Mouse (Mus musculus) gastrocnemius, adult 18-20 months (tissue): ENCODE data around the gene Ndufa3. TPM values are rescaled to one million over a fixed set of nuclear protein-coding genes. Genes with fewer than 3 reads are reported as not detected.
"Not testable (repeated sequence)": the region's sequence is repeated elsewhere in the genome, so short reads cannot be mapped to it uniquely, and the experiment has no call there.

Source experiments
- DNase-seq: peaks from one replicate; pipeline ENCODE4 v3.0.0; 2021; ENCODE audit warnings: low spot score
- long read RNA-seq, 2 experiments: library from polyadenylated mRNA; stranded (forward); transcript quantifications; one replicate each; pipeline ENCODE4 v2.0.0; 2021
- total RNA-seq, 2 experiments: library from RNA; stranded (reverse); gene quantifications; 2 replicates each; pipeline ENCODE4 v1.2.3; 2021

Ndufa3 gene
- 1,000 to 10,000 TPM; 1,020 to 1,031 TPM for total RNA-seq
- long read RNA-seq, experiment 1, transcript Ndufa3-204 (4 exons, 343 nt), result minor isoform, 5 of 454 reads
- long read RNA-seq, experiment 1, transcript Ndufa3-201 (4 exons, 515 nt), result major isoform, 402 of 454 reads
- long read RNA-seq, experiment 1, partial matches to known transcripts, result 46 of 454 reads
- long read RNA-seq, experiment 1, other reads (novel, unspliced or antisense), result 1 of 454 reads
- long read RNA-seq, experiment 2, transcript Ndufa3-201 (4 exons, 515 nt), result major isoform, 380 of 416 reads
- long read RNA-seq, experiment 2, partial matches to known transcripts, result 34 of 416 reads
- long read RNA-seq, experiment 2, other reads (novel, unspliced or antisense), result 1 of 416 reads

DNA sequence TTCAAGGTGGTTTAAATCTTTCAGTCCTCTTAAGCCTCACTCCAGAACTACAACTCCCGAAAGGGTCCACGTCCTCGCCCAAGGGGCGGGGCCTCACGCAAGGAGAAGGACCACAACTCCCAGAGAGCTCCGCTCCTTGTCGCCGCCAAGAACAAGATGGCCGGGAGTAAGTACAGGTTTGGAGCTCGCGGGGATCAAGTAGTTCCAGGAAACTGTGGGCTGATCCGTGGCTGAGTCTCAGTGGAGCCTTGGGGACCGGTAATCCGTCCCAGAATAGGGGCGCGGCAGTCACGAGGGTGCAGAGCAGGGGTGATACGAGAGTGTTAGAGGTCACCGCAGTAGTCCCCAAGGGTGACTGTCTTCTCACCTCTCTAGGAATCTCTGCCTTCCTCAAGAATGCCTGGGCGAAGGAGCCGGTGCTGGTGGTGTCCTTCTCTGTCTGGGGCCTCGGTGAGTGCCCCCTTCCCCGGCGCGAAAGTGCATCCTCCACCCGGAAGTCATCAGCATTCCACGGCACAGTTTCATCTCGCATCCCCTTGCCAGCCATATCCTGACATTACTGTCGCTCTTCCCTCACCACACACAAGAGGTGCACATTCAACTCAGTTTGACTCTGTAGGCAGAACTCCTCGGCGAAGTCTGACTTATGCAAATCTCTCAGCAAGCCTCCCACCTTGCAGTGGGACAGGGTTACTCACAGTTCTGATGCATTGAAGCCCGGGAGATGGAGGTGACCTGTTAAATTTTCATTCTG lies at the start of gene Ndufa3:
Gene Ndufa3, plus strand, starts transcription at position 132 of the 754 bp plus-strand sequence.
- peak; percentile 88 for DNase-seq

DNA sequence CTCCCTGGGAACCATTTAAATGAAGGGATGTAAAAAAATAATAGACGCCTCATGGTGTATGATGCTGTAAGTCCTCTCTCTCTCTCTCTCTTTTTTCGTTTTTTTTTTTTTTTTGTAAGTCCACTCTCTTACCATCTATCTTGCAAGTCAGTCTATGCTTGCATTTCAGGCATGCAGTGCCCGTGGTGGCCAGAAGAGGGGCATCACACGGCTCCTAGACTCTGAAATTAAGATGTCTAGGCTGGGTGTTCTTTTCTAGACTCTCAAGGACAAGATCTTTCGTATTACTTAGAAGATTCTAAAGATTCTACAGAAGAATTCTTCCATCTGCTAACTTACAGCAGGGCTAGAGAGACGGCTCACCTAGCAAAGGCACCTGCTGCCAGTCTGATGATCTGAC lies 47.4 kb upstream of the Ndufa3 start:
- no peak for DNase-seq

DNA sequence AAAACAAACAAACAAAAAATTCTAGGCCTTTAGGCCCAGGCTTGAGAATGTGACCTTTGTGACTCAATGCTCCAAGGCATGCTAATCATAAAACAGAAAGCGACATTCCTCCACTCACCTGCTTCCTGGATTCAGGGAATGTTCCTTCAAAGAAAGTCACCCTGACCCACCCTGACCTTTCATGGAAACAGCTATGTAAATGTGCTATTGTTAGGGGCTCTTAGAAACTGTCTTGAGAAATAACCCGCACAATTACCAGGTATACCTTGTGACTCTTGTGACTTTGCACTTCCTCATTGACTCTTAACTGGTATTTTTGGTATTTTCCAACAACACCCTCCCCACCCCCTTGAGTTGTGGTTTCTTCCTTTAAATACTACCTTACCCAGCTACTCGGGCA lies 46.6 kb upstream of the Ndufa3 start:
- DNase-seq, result not testable (repeated sequence)

DNA sequence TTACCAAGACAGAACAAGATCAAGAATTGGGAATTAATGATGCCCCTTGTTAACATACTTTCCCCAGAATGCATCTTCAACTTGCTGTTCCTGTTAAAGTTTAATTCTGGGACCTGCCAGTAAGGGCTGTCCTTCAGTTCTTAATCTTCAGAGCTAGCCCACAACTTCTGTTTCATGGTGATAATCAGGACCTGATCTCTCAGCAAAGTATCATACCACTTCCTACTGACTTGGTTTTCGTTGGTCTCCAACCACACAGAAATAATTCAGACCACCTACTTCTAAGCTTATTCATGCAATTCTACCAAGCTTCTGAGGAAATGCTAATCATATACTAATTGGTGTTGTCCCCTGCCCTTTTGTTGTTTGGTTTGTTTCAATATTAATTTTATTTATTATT lies 45.3 kb upstream of the Ndufa3 start:
- DNase-seq, result no peak

GRCm38 (mm10) chr7:3574216-3574615 lies 43.0 kb upstream of the Ndufa3 start:
- DNase-seq, result no peak

DNA sequence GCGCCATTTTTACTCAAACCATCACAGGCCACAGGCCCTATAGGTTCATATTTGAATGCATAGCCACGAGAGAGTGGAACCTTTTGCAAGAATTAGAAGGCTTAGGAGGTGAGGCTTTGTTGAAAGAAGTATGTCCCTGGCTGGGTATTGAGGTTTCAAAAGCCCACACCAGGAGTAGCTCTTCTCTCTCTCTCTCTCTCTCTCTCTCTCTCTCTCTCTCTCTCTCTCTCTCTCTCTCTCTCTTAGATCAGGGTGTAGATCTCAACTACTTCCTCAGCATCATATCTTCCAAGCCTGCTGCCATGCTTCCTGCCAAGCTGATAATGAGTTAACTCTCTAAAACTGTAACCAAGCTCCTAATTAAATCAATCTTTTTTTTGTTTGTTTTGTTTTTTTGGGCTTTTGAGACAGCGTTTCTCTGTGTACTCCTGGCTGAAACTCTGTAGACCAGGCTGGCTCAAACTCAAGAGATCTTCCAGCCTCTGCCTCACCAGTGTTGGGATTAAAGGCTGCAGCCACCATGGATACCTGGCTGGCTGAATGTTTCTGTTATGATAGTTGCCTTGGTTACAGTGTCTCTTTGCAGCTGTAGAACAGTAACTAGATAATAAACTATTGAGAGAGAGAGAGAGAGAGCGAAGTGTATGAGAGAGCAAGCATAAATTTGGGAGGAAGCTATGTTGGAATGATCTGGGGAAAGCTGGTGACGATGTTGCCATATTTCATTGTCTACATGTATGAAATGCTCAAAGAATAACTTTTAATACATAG lies 40.6 kb upstream of the Ndufa3 start:
- DNase-seq, result no peak

- DNase-seq, result no peak
Measured at GRCm38 (mm10) chr7:3578196-3578595, 39.0 kb upstream of the Ndufa3 start.

- DNase-seq, result no peak
Measured at GRCm38 (mm10) chr7:3578952-3579546, 38.1 kb upstream of the Ndufa3 start.

GRCm38 (mm10) chr7:3580029-3580428 lies 37.1 kb upstream of the Ndufa3 start:
- DNase-seq, result no peak

DNA sequence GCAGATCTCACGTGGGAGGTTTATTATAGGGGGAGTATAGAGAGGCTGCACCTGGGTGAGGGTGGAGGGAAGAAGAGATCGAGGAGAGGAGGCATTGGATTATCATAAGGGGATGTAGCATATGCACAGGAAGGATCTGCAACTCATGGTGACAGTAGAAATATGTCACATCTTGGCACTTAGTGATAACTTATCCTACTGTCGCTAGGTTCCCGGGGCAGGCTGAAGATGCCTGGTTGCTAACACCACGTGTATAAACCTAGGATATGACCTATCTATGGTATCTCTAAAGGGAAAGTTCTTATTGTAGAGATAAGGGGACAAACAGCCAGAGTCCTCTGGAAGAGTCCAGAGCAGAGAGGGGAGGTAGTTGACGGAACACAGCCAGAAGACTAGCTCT lies 31.4 kb upstream of the Ndufa3 start:
- no peak for DNase-seq

DNA sequence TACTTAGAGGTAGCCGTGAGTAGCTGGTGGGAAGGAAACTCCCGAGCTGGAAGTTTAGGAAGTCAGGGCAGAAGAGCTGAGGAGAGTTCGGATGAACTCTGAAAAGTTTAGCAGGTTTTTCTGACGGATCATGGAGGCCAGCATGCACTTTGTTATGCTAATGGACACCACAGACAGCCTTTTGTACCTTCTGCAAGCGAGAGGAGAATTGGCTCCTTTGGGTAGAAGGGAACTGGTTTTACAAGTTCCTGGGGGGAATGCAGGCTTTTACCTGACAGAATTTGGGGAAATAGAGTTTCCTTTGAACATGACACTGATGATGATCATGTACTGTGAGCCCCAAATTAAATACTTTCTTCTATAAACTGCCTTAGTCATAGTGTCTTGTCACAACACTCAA lies 30.9 kb upstream of the Ndufa3 start:
- no peak for DNase-seq

GRCm38 (mm10) chr7:3587292-3587691 lies 29.9 kb upstream of the Ndufa3 start:
- DNase-seq, result no peak

DNA sequence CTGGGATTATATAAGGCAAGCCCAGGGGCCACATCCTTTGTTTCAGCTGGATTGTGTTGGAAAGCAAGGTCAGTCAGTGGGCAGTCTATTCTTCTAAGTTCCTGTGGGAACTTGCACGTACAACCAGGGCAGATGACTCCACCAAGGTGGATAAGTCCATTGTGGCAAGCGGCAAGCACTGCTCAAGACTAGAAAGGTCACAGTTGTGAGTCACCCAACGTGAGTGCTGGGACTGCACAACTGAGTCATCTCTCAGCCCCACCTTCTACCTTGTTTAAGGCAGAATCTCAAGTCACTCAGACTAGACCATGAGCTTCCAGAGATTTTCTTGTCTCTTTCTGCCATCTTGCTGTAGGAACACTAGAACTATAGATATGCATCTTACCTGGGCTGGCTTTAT lies 26.6 kb upstream of the Ndufa3 start:
- no peak for DNase-seq

DNA sequence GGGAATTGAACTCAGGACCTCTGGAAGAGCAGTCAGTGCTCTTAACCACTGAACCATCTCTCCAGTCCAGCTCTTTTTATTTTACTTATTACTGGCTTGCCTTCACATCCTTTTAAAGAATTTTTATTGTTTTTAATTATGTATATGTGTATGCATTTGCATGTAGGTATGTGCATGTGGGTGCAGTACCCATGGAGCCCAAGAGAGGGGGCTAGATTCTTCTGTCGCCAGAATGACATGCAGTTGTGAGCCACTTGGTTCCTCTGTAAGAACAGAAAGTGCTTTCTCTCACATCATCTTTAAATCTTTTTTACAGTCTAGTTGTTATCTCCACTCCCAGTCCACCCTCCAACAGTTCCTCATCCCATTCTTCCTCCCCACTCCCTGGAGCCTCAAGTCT lies 25.6 kb upstream of the Ndufa3 start:
- no peak for DNase-seq

DNA sequence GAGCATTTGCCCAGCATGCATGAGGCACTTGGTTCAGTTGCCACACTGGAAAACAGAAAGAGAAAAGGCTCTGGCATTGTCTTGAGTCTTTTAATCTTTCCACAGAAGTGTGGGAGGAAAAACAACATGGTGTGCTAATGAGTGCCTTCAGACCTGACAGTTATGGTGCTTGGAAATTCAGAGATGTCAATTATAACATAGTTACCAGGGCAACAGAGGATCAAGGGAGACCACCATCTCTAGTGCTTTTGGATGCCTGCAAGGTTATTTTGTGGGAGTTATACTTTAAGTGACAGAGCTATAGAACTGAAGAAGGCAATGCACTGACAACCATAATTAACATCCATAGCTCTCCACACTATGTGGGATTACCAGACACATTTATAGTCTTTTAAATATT lies 23.3 kb upstream of the Ndufa3 start:
- no peak for DNase-seq

- DNase-seq, result no peak
Measured at GRCm38 (mm10) chr7:3594686-3595085, 22.5 kb upstream of the Ndufa3 start.

DNA sequence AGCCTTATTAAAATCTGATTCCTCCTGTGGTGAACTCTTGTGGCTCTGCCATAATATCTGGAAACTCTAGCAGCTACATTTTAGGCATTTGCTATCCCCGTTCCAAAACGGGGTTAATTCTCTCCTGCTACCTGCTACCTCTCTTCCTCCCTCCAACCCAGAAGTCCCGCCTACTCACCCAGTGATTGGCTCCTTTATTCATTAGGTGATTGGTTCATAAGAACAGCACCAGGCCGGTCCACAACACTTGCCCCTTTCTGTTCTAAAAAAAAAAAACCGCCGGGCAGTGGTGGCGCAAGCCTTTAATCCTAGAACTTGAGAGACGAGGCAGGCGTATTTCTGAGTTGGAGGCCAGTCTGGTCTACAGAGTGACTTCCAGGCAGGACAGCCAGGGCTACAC lies 22.0 kb upstream of the Ndufa3 start:
- no peak for DNase-seq

DNA sequence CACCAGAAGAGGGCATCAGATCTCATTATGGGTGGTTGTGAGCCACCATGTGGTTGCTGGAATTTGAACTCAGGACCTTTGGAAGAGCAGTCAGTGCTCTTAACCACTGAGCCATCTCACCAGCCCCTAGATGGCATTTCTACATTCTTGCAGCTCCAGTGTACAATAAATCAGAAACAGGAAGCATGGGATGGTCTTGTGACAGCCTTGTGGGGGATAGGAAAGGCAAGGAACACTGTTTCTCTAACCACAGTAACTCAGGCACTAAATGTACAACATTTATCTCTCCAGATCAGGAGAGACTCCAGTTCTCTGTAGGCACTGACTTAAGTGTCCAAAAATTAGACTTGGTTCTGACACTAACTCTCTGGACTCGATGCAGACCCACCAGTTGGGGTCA lies 19.4 kb upstream of the Ndufa3 start:
- DNase-seq, result not testable (repeated sequence)

DNA sequence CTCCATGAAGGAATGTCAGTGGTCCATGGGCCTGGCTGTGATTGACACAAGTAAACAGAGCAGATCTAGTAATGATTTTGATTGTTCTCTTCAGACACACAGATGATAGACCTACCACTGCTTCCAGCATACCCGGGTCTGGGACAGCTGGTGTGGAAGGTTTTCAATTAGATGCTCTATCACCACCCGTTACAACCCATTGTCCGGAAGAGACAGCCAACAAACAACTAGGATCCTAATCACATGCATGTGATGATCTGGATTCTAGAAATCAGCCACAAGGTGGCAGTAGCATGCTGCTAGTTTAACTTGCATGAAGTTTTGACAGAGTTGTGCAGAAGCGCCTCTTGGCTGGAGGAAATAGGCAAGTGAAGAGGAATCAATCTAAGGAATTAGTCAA lies 16.1 kb upstream of the Ndufa3 start:
- peak; percentile 52 for DNase-seq

DNA sequence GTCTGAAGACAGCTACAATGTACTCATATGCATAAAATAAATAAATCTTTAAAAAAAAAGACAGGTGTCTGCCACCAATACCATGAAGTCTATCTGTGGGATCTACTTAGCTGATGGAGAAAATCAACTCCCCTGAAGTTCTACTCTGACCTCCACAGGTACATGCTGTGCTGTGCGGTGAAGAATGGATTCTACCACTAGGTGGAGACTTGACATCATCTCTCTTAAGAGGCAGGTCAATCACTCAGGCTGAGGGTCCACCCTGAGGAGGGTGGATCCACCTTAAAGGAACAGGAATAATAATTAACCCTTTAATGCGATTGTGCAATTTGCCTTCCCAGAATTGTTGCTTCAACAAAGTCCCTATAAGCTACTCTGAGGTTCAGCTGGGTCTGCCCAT lies 10.4 kb upstream of the Ndufa3 start:
- DNase-seq, result no peak

- no peak for DNase-seq
Measured at GRCm38 (mm10) chr7:3607391-3607790, 9.8 kb upstream of the Ndufa3 start.

- no peak for DNase-seq
Measured at GRCm38 (mm10) chr7:3608668-3609067, 8.5 kb upstream of the Ndufa3 start.
